Mouse (Mus musculus) monocyte, adult 2 months (primary cell): ENCODE data around the gene Pqlc2.
A peak's percentile ranks its signal among the peaks of the same experiment; 100 is the strongest.

Experiments used
- DNase-seq, 2 experiments: peaks; one replicate each; pipeline ENCODE4 v3.0.0; 2022; ENCODE audit warnings: low spot score in 2 of 2, low read depth in 1 of 2

The Pqlc2 gene

GRCm38 (mm10) chr4:139310171-139310898 is at the start of gene Pqlc2, which contains the start of gene Akr7a5:
Gene Pqlc2, minus strand, starts transcription at chr4:139310708.
Gene Akr7a5, plus strand, starts transcription at chr4:139310744.
- DNase-seq: peak; percentile 86 to 95

GRCm38 (mm10) chr4:139357211-139357610 is 46.7 kb upstream of the Pqlc2 start:
- DNase-seq: no peak

- DNase-seq: no peak
Measured at GRCm38 (mm10) chr4:139352832-139353231, 42.3 kb upstream of the Pqlc2 start.

- DNase-seq: peak; percentile 68 to 79
Measured at GRCm38 (mm10) chr4:139351931-139352711, 41.6 kb upstream of the Pqlc2 start, which contains the start of the genes Mrto4, Emc1 and Ubr4. Gene Mrto4, minus strand, starts transcription at chr4:139352576. Gene Emc1, plus strand, starts transcription at chr4:139352587. Gene Ubr4, plus strand, starts transcription at chr4:139352609.

GRCm38 (mm10) chr4:139345416-139346019 is 35.0 kb upstream of the Pqlc2 start:
- no peak for DNase-seq

GRCm38 (mm10) chr4:139343718-139344117 is 33.2 kb upstream of the Pqlc2 start:
- DNase-seq: no peak

GRCm38 (mm10) chr4:139341556-139342233 is 31.2 kb upstream of the Pqlc2 start:
- DNase-seq: peak in 1 of 2 experiments; percentile 33

- peak in 1 of 2 experiments; percentile 13 for DNase-seq
Measured at GRCm38 (mm10) chr4:139340835-139341234, 30.3 kb upstream of the Pqlc2 start.

GRCm38 (mm10) chr4:139338145-139338544 is 27.6 kb upstream of the Pqlc2 start:
- no peak for DNase-seq

GRCm38 (mm10) chr4:139336822-139337483 is 26.4 kb upstream of the Pqlc2 start:
- peak in 1 of 2 experiments; percentile 52 for DNase-seq

GRCm38 (mm10) chr4:139335507-139335906 is 25.0 kb upstream of the Pqlc2 start:
- no peak for DNase-seq

- no peak for DNase-seq
Measured at GRCm38 (mm10) chr4:139334631-139335295, 24.3 kb upstream of the Pqlc2 start.

- peak; percentile 42 to 66 for DNase-seq
Measured at GRCm38 (mm10) chr4:139330605-139331004, 20.1 kb upstream of the Pqlc2 start.

- DNase-seq: no peak
Measured at GRCm38 (mm10) chr4:139319740-139320139, 9.2 kb upstream of the Pqlc2 start.

GRCm38 (mm10) chr4:139318449-139318848 is 7.9 kb upstream of the Pqlc2 start:
- no peak for DNase-seq

- DNase-seq: peak in 1 of 2 experiments; percentile 26
Measured at GRCm38 (mm10) chr4:139312632-139313031, 2.1 kb upstream of the Pqlc2 start.

GRCm38 (mm10) chr4:139311707-139312106 is 1.2 kb upstream of the Pqlc2 start:
- DNase-seq: no peak

GRCm38 (mm10) chr4:139310899-139311701 is 592 bp upstream of the Pqlc2 start:
- DNase-seq: no peak

GRCm38 (mm10) chr4:139309651-139310050 is 857 bp downstream of the Pqlc2 start:
- DNase-seq: no peak
